Mouse (Mus musculus) lung, postnatal 0 days (tissue): ENCODE measurements around the gene Cpm.

Source experiments
- CTCF ChIP-seq: IDR thresholded peaks from 2 replicates; pipeline ENCODE4 v1.5.1; 2016; ENCODE audit warnings: antibody characterized with exemption, mild to moderate bottlenecking
- EP300 ChIP-seq: IDR thresholded peaks from 2 replicates; pipeline ENCODE4 v1.6.1; 2016; ENCODE audit warnings: antibody characterized with exemption, mild to moderate bottlenecking, control low read depth

DNA sequence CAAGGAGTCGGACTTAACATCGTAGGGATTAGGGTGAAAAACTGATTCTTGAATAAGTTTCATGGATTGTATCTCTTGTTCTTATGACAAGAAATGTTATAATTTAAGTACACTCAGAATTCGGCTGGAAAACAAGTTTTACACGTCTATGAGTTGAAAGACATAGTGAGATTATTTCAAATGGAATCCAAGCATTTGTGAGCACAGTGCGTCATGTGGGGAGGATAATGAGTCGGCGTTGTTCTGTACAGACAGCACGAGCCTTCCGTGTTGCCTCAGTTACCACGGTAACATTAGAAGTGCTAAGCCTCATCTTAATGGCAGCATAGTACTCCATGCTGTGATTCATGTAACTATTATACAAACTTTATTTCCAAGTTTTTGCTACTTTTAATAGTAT is 42.0 kb upstream of the Cpm start:
- TF ChIP-seq CTCF, result no peak
- TF ChIP-seq EP300, result no peak
